Mouse (Mus musculus) kidney, embryonic 14.5 days (tissue): Measurements from ENCODE around the gene Dusp5. TPM values are rescaled to one million over a fixed set of nuclear protein-coding genes. Genes with fewer than 3 reads are reported as not detected.
"Not testable (repeated sequence)": the region's sequence is repeated elsewhere in the genome, so short reads cannot be mapped to it uniquely, and the experiment has no call there.

ENCODE experiments used
- ATAC-seq: fragments of 200-750 bp; cut with Nextera tagmentation; 2 replicates; pipeline ENCODE4 v1.8.0; 2017; ENCODE audit warnings: moderate number of reproducible peaks, mild to moderate bottlenecking, moderate TSS enrichment, moderate library complexity; ENCODE audit not compliant: low FRiP score, low TSS enrichment
- H3K27ac ChIP-seq: fragments of 300-500 bp; sonication (generic); 2 replicates; pipeline ENCODE4 v1.5.1; 2014; ENCODE audit warnings: low read depth, mild to moderate bottlenecking, low read length, moderate library complexity, mixed read lengths
- H3K27me3 ChIP-seq: fragments of 300-500 bp; sonication (generic); 2 replicates; pipeline ENCODE4 v1.6.1; 2014; ENCODE audit warnings: mild to moderate bottlenecking, low read length; ENCODE audit not compliant: control insufficient read depth, insufficient read depth
- H3K36me3 ChIP-seq: fragments of 300-500 bp; sonication (generic); 2 replicates; pipeline ENCODE4 v1.6.1; 2014; ENCODE audit warnings: low read length, mixed read lengths; ENCODE audit not compliant: control insufficient read depth, insufficient read depth
- H3K4me1 ChIP-seq: fragments of 300-500 bp; sonication (generic); 2 replicates; pipeline ENCODE4 v1.6.1; 2014; ENCODE audit warnings: low read length, mixed read lengths; ENCODE audit not compliant: control insufficient read depth, insufficient read depth
- H3K4me2 ChIP-seq: fragments of 300-500 bp; sonication (generic); replicated peaks from 2 replicates; pipeline ENCODE4 v1.6.1; 2014; ENCODE audit warnings: low read depth, mild to moderate bottlenecking, low read length
- H3K4me3 ChIP-seq: fragments of 300-500 bp; sonication (generic); 2 replicates; pipeline ENCODE4 v1.5.1; 2014; ENCODE audit warnings: mild to moderate bottlenecking, low read length
- H3K9ac ChIP-seq: fragments of 300-500 bp; sonication (generic); 2 replicates; pipeline ENCODE4 v1.6.1; 2014; ENCODE audit warnings: low read depth, mild to moderate bottlenecking, low read length, moderate library complexity
- H3K9me3 ChIP-seq: fragments of 300-500 bp; sonication (generic); 2 replicates; pipeline ENCODE4 v1.6.1; 2016; ENCODE audit warnings: low read length; ENCODE audit not compliant: control insufficient read depth
- WGBS: fragments of 180-500 bp; shearing (Covaris S2); extraction: QIAGEN DNeasy Blood & Tissue Kit; methylation state at CpG from one replicate; pipeline ENCODE4 v1.1.7; 2014; 5-methylcytosine and 5-hydroxymethylcytosine counted together
- polyA plus RNA-seq: library from polyadenylated mRNA; unstranded; fragments of >200 nt; fragmentation: Nextera tagmentation; extraction: Ambion mirVana; gene quantifications from 2 replicates; pipeline ENCODE4 v1.2.1, GENCODE M21; 2014

The Dusp5 gene
- polyA plus RNA-seq, 1 experiment from 2014 or later, result 15.6 TPM

DNA sequence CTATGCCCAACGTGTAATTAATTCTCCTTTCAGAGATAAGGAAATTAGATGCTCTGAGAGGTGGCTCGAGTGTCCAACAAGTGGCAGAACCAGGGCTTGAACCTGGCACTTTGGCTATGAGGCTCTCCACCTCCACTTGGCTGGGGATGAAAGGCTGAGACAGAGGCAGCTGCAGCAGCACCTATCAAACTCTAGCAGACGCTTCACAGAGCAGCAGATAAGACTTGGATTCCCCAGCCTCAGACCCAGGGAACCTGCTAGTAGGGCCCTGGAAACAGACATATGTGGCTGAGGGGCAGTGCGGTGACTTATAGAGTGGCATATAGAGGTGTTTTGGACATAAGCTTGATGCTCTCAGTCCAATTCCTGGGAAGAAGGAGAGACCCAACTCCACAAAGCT lies 36.4 kb upstream of the Dusp5 start:
- Histone ChIP-seq H3K27me3 (no peaks in the 10 kb centered on the region), H3K36me3 (no peaks in the 10 kb centered on the region), H3K27ac (no peak overlapping the region), H3K9me3 (no peaks in the 10 kb centered on the region), H3K4me1 (no peaks in the 10 kb centered on the region), H3K4me3 (no peak overlapping the region), H3K9ac (no peak overlapping the region), H3K4me2 (no peak overlapping the region)
- WGBS, result 69% methylated on average over 4 of the region's 4 CpGs
- ATAC-seq, result no peak

- 67% methylated on average over 5 of the region's 5 CpGs for WGBS
- no peaks in the 10 kb centered on the region for H3K27me3 ChIP-seq
- no peaks in the 10 kb centered on the region for H3K4me1 ChIP-seq
- H3K9me3 ChIP-seq, result no peaks in the 10 kb centered on the region
- no peak overlapping the region for H3K27ac ChIP-seq
- no peak overlapping the region for H3K4me3 ChIP-seq
- H3K4me2 ChIP-seq, result no peak overlapping the region
- ATAC-seq, result no peak
- H3K9ac ChIP-seq, result no peak overlapping the region
- no peaks in the 10 kb centered on the region for H3K36me3 ChIP-seq
Measured at GRCm38 (mm10) chr19:53493866-53494265, 35.0 kb upstream of the Dusp5 start.

DNA sequence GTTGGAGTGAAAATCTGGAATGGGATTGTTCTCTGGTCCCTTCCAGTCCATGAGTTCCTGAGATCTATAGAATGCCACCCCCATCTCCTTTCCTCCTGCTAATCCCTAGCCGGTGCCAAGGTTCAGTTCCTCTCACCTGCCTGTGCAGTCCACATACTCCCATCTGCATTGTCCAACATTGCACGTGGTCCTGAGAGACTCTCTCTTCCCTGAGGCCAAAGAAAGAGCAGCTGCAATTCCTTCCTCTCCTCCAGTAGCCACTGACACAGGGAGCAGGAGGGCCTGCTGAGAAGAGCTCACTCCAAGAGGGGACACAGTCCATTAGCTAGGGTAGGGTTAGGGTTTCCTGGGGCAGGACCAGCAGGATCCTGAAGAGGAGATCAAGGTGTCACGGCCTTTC lies 31.0 kb upstream of the Dusp5 start:
- Histone ChIP-seq H3K4me3 (no peak overlapping the region), H3K9me3 (no peaks in the 10 kb centered on the region), H3K36me3 (no peaks in the 10 kb centered on the region), H3K4me2 (no peak overlapping the region), H3K27me3 (no peaks in the 10 kb centered on the region), H3K27ac (no peak overlapping the region), H3K4me1 (no peaks in the 10 kb centered on the region), H3K9ac (no peak overlapping the region)
- 51% methylated on average over 3 of the region's 3 CpGs for WGBS
- ATAC-seq, result 0 out of 2 replicates have a peak, but pooled peaks have one; percentile 34

DNA sequence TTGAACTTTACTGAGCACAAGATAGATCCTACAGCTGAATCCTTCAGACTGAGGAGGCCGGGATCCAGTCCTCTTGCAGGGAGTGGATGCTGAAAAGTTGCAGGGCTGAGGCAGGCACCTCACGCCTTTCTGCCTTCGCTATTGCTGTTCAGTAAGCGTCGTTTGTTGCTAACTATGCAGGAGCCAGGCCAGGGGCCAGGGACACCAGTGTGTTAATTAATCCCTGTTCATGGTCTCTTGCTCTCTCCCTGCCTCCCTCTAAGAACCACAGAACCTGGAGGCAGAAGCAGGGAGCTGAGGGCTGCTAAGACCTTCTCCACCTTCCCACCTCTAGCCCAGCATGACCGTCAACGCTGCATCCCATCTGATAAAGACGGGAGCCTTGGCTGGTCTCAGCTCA lies 29.9 kb upstream of the Dusp5 start:
- WGBS, result 81% methylated on average over 8 of the region's 8 CpGs

DNA sequence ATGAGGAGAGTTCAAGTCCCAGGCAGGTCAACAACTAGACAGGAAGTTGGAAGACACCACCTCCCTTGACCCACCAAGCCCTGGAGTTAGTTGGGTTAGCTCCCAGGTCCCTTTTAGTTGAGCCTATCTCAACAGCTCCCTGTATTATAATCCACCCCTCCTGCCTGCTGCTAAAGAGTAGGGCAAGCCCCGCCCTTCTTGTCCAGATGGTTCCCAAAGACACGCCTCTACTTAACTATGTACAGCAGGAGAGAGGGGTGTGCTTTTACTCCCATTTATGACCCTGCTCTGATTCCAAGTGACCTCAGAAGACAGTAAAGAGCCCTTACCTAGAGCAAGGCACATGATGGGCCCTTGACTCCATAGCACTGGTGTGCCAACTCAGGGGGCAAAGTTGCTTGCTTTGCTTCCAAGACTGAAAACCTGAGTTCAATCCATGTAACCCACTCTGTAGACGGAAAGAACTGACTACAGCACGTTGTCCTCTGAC lies 29.4 kb upstream of the Dusp5 start:
- Histone ChIP-seq H3K27me3 (no peaks in the 10 kb centered on the region), H3K9ac (no peak overlapping the region), H3K27ac (no peak overlapping the region), H3K9me3 (no peaks in the 10 kb centered on the region), H3K4me2 (no peak overlapping the region), H3K4me1 (no peaks in the 10 kb centered on the region), H3K36me3 (no peaks in the 10 kb centered on the region), H3K4me3 (no peak overlapping the region)
- ATAC-seq, result no peak
- WGBS, result 87% methylated on average over 4 of the region's 4 CpGs

More for the DNA sequence above, 29.9 kb upstream of the Dusp5 start:
- ATAC-seq, result no peak
- Histone ChIP-seq H3K27me3 (no peaks in the 10 kb centered on the region), H3K4me2 (no peak overlapping the region), H3K36me3 (no peaks in the 10 kb centered on the region), H3K4me3 (no peak overlapping the region), H3K4me1 (no peaks in the 10 kb centered on the region), H3K27ac (no peak overlapping the region), H3K9me3 (no peaks in the 10 kb centered on the region), H3K9ac (no peak overlapping the region)

- Histone ChIP-seq H3K27ac (no peak overlapping the region), H3K9me3 (no peaks in the 10 kb centered on the region), H3K4me3 (no peak overlapping the region), H3K27me3 (no peaks in the 10 kb centered on the region), H3K4me1 (no peaks in the 10 kb centered on the region), H3K9ac (no peak overlapping the region), H3K36me3 (no peaks in the 10 kb centered on the region), H3K4me2 (no peak overlapping the region)
- peak; percentile 58; the same call in 1 of the 2 replicates for ATAC-seq
- 68% methylated on average over 25 of the region's 25 CpGs for WGBS
Measured at GRCm38 (mm10) chr19:53500298-53501006, 28.5 kb upstream of the Dusp5 start.

- not testable (repeated sequence) for H3K4me3 ChIP-seq, H3K9ac ChIP-seq, H3K36me3 ChIP-seq, H3K27ac ChIP-seq, H3K4me2 ChIP-seq, H3K9me3 ChIP-seq, H3K4me1 ChIP-seq, ATAC-seq, H3K27me3 ChIP-seq
- 88% methylated on average over 7 of the region's 7 CpGs for WGBS
Measured at GRCm38 (mm10) chr19:53501239-53501638, 27.7 kb upstream of the Dusp5 start.

DNA sequence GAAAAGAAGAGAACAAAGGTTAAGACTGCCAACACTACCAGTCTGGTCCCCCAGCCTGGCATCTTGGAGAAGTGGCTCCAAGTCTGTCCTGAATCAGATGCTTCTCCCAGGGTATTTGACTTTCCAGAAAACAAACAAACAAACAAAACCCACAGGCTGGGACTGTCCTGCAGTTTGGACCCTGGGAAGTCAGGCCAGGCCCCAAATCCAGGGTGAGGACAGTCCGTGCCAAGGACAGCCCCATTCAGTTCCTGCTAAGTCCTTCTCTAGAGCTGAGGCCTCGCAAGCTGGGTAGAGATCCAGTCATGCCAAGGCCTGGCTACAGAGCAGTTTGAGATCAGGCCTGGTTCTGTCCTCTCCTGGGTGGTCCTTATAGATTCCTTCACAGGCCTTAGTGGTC lies 27.1 kb upstream of the Dusp5 start:
- no peak overlapping the region for H3K9ac ChIP-seq
- no peaks in the 10 kb centered on the region for H3K36me3 ChIP-seq
- 90% methylated on average over 2 of the region's 2 CpGs for WGBS
- no peak overlapping the region for H3K4me3 ChIP-seq
- H3K9me3 ChIP-seq, result no peaks in the 10 kb centered on the region
- ATAC-seq, result no peak
- no peaks in the 10 kb centered on the region for H3K27me3 ChIP-seq
- no peak overlapping the region for H3K4me2 ChIP-seq
- no peaks in the 10 kb centered on the region for H3K4me1 ChIP-seq
- H3K27ac ChIP-seq, result no peak overlapping the region

- ATAC-seq, result no peak
- Histone ChIP-seq H3K9me3 (no peaks in the 10 kb centered on the region), H3K4me3 (no peak overlapping the region), H3K27ac (no peak overlapping the region), H3K4me2 (no peak overlapping the region), H3K27me3 (no peaks in the 10 kb centered on the region), H3K4me1 (peaks cover 9% of the 10 kb centered on the region; the same call in 1 of the 2 replicates), H3K9ac (no peak overlapping the region), H3K36me3 (no peaks in the 10 kb centered on the region)
- WGBS, result 62% methylated on average over 9 of the region's 9 CpGs
Measured at GRCm38 (mm10) chr19:53502891-53503371, 26.0 kb upstream of the Dusp5 start.
